Mouse (Mus musculus) cerebellum, adult 2 months (tissue): Measurements from ENCODE around the gene Lcp1. TPM values are rescaled to one million over a fixed set of nuclear protein-coding genes. Genes with fewer than 3 reads are reported as not detected.

ENCODE experiments used
- DNase-seq, 2 experiments: peaks; one replicate each; pipeline ENCODE4 v3.0.0; 2021
- H3K27ac ChIP-seq: fragments of 200-500 bp; 2 replicates; pipeline ENCODE4 v1.5.1; 2012; ENCODE audit warnings: low read length, control low read depth, inconsistent platforms; ENCODE audit not compliant: insufficient read depth
- H3K27me3 ChIP-seq: fragments of 200-500 bp; 2 replicates; pipeline ENCODE4 v1.6.1; 2012; ENCODE audit warnings: inconsistent platforms, mild to moderate bottlenecking, low read length, moderate library complexity; ENCODE audit not compliant: control insufficient read depth, insufficient read depth
- H3K4me1 ChIP-seq: fragments of 200-500 bp; 2 replicates; pipeline ENCODE4 v1.6.1; 2011; ENCODE audit warnings: low read length; ENCODE audit not compliant: control insufficient read depth, insufficient read depth
- H3K4me3 ChIP-seq: fragments of 200-500 bp; replicated peaks from 2 replicates; pipeline ENCODE3; 2011; ENCODE audit warnings: mild to moderate bottlenecking, low read depth, low read length, control low read depth; ENCODE audit not compliant: insufficient read depth
- CTCF ChIP-seq: fragments of 200-500 bp; IDR thresholded peaks from 2 replicates; pipeline ENCODE4 v1.5.1; 2011; ENCODE audit warnings: low read depth, mild to moderate bottlenecking, control low read depth, low read length, moderate library complexity, borderline replicate concordance; ENCODE audit not compliant: insufficient read depth
- POLR2A ChIP-seq: fragments of 200-500 bp; IDR thresholded peaks from 2 replicates; pipeline ENCODE4 v1.6.1; 2011; ENCODE audit warnings: low read length, control low read depth, borderline replicate concordance; ENCODE audit not compliant: insufficient read depth
- WGBS: fragments of 180-500 bp; shearing (Covaris S2); methylation state at CpG from one replicate; pipeline ENCODE4 v1.1.7; 2018; 5-methylcytosine and 5-hydroxymethylcytosine counted together
- polyA plus RNA-seq: library from polyadenylated mRNA; depleted of rRNA; stranded (reverse); fragments of >200 nt; gene quantifications from 2 replicates; pipeline ENCODE4 v1.2.3, GENCODE M21; 2012

Lcp1 gene
- polyA plus RNA-seq, 1 experiment, result 9.1 TPM

- Histone ChIP-seq H3K27me3 (no peaks in the 10 kb centered on the region), H3K27ac (no peak overlapping the region), H3K4me3 (no peak overlapping the region), H3K4me1 (no peaks in the 10 kb centered on the region)
- 90% methylated on average over 8 of the region's 8 CpGs for WGBS
- TF ChIP-seq POLR2A, result no peak
- TF ChIP-seq CTCF, result no peak
- no peak for DNase-seq
These were observed 56.0 kb downstream of the Lcp1 start for GRCm38 (mm10) chr14:75186858-75187415.

DNA sequence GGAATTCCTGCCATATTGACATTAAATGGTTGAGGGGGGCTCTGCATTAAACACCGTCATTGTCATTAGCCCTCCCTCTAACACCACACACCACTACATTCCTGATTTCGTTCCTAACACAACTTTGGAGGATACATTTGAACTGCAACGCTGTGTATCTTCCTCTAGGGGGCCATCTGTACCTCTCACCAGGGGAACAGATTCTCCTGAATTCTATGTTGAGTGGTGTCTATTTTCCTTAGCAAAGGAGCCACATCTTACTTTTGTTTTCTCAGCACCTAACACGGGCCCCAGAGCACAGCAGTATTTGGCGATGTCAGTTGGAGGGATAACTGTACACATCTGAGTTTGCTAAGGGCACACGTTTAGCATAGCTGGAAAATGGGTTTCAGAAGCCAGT is 57.6 kb downstream of the Lcp1 start:
- no peak for DNase-seq
- Histone ChIP-seq H3K27me3 (no peaks in the 10 kb centered on the region), H3K4me3 (no peak overlapping the region), H3K27ac (no peak overlapping the region), H3K4me1 (no peaks in the 10 kb centered on the region)
- TF ChIP-seq POLR2A, result no peak
- TF ChIP-seq CTCF, result 0 out of 2 replicates have a peak, but pooled peaks have one; percentile 0
- 69% methylated on average over 6 of the region's 6 CpGs for WGBS

DNA sequence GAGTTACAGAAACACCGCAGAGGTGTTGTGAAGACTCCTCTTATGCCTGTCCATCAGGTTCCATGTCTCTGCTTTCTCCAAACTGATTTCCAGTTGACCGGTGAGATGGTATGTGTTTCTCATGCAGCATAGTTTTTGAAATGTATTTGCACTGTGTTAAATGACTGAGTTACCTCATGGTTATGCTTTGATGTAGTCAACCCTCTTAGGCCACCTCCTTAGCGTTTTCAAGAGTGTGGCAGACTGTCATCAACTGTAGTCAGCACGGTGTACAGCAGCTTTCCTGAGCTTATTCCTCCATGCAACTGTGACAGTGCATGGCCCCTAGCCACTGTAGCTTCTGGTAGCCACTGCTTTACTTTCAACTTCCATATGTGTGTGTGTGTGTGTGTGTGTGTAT is 58.1 kb downstream of the Lcp1 start:
- no peak for TF ChIP-seq POLR2A
- no peak for TF ChIP-seq CTCF
- no peaks in the 10 kb centered on the region for H3K27me3 ChIP-seq
- no peaks in the 10 kb centered on the region for H3K4me1 ChIP-seq
- H3K4me3 ChIP-seq, result no peak overlapping the region
- no peak for DNase-seq
- no peak overlapping the region for H3K27ac ChIP-seq
- WGBS, result 89% methylated on average over 4 of the region's 4 CpGs

DNA sequence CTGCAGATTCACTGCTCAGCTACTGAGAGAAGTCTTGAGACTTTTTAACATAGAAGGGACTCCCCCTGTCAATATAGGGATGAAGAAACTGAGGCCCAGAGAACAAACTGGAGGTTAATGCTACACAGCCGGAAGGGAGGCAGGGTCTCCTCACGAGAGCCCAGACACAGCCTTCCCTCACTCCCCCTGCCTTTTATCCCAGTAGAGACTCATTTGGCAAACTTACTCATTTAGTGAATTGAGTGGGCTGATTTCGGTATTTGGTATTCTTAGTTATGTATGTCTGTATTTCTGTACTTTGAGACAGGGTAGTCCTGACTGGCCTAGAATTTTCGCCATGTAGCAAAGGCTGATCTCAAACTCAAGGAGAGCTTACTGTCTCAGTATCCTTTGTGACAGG is 59.8 kb downstream of the Lcp1 start:
- Histone ChIP-seq H3K4me3 (no peak overlapping the region), H3K27me3 (no peaks in the 10 kb centered on the region), H3K4me1 (no peaks in the 10 kb centered on the region), H3K27ac (no peak overlapping the region)
- no peak for DNase-seq
- TF ChIP-seq POLR2A, result no peak
- TF ChIP-seq CTCF, result no peak
- WGBS, result 87% methylated on average over 4 of the region's 4 CpGs

DNA sequence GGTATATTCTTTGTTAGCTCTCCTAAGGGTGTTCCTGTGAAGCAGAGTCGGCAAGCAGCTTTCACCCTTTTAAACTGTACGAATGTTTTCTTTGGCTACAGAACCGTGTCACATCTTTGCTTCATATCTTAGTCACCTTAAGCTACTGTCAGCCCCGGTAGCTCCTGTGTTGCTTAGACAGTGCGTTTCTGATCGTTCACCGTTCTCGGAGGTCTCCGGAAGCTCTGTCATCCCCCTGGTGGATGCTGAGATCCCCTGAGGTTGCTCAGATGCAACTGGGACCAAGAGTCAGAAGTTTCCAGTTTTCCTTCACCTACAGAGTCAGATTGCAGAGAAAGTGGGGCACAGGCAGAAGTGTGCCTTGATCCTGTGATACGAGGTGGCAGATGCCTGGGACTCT is 61.5 kb downstream of the Lcp1 start:
- no peak overlapping the region for H3K27ac ChIP-seq
- no peaks in the 10 kb centered on the region for H3K4me1 ChIP-seq
- no peak overlapping the region for H3K4me3 ChIP-seq
- WGBS, result 85% methylated on average over 10 of the region's 10 CpGs
- no peaks in the 10 kb centered on the region for H3K27me3 ChIP-seq
- TF ChIP-seq CTCF, result no peak
- TF ChIP-seq POLR2A, result no peak
- DNase-seq, result no peak

- Histone ChIP-seq H3K4me1 (no peaks in the 10 kb centered on the region), H3K4me3 (no peak overlapping the region), H3K27ac (no peak overlapping the region), H3K27me3 (no peaks in the 10 kb centered on the region)
- TF ChIP-seq CTCF (no peak), POLR2A (no peak)
- no peak for DNase-seq
- 87% methylated on average over 10 of the region's 10 CpGs for WGBS
These were observed 62.0 kb downstream of the Lcp1 start for GRCm38 (mm10) chr14:75192858-75193257.

- DNase-seq, result no peak
- no peak overlapping the region for H3K27ac ChIP-seq
- no peaks in the 10 kb centered on the region for H3K27me3 ChIP-seq
- TF ChIP-seq POLR2A (no peak), CTCF (no peak)
- WGBS, result 90% methylated on average over 5 of the region's 5 CpGs
- no peak overlapping the region for H3K4me3 ChIP-seq
- H3K4me1 ChIP-seq, result no peaks in the 10 kb centered on the region
These were observed 64.6 kb downstream of the Lcp1 start for GRCm38 (mm10) chr14:75195530-75195929.

- peak; percentile 33 to 45 for DNase-seq
- 41% methylated on average over 5 of the region's 5 CpGs for WGBS
- Histone ChIP-seq H3K27ac (no peak overlapping the region), H3K4me3 (no peak overlapping the region), H3K4me1 (no peaks in the 10 kb centered on the region), H3K27me3 (no peaks in the 10 kb centered on the region)
- TF ChIP-seq POLR2A (no peak), CTCF (peak; percentile 70; the same call in 1 of the 2 replicates)
These were observed 66.1 kb downstream of the Lcp1 start for GRCm38 (mm10) chr14:75197027-75197426.
